Mouse (Mus musculus) adrenal gland, postnatal 36 days (tissue): ENCODE measurements at regions not wholly inside any gene's neighbourhood (a gene's known extent, or its start where the extent isn't known, plus 50 kb on each side); places are given as distances from the start of the nearest gene placed in this dataset.
A peak's percentile ranks its signal among the peaks of the same experiment; 100 is the strongest.

ENCODE experiments used
- DNase-seq, 2 experiments: peaks; one replicate each; pipeline ENCODE4 v3.0.0; 2021; ENCODE audit warnings: mixed read lengths in 1 of 2

GRCm38 (mm10) chr1:56195224-56195623, 442.0 kb downstream of the Hsfy2 start:
- no peak for DNase-seq

GRCm38 (mm10) chr1:56183503-56184198, 453.6 kb downstream of the Hsfy2 start:
- DNase-seq, result no peak

- no peak for DNase-seq
Measured at GRCm38 (mm10) chr1:56179206-56179985, 457.8 kb downstream of the Hsfy2 start.

GRCm38 (mm10) chr1:56171157-56171556, 466.1 kb downstream of the Hsfy2 start:
- DNase-seq, result no peak

GRCm38 (mm10) chr1:56168712-56169111, 468.5 kb downstream of the Hsfy2 start:
- DNase-seq, result no peak

GRCm38 (mm10) chr1:56168063-56168462, 469.2 kb downstream of the Hsfy2 start:
- DNase-seq, result no peak

GRCm38 (mm10) chr1:56165228-56165627, 472.0 kb downstream of the Hsfy2 start:
- no peak for DNase-seq

GRCm38 (mm10) chr1:56164366-56164765, 472.9 kb downstream of the Hsfy2 start:
- DNase-seq, result no peak

- no peak for DNase-seq
Measured at GRCm38 (mm10) chr1:56130951-56131350, 506.3 kb downstream of the Hsfy2 start.

- peak; percentile 13 to 28 for DNase-seq
Measured at GRCm38 (mm10) chr1:56089254-56089834, 547.9 kb downstream of the Hsfy2 start.

- no peak for DNase-seq
Measured at GRCm38 (mm10) chr1:56088357-56088756, 548.9 kb downstream of the Hsfy2 start.

GRCm38 (mm10) chr1:56076757-56077156, 560.5 kb downstream of the Hsfy2 start:
- no peak for DNase-seq

GRCm38 (mm10) chr1:56072255-56072654, 565.0 kb downstream of the Hsfy2 start:
- DNase-seq, result no peak

GRCm38 (mm10) chr1:56063474-56063873, 573.8 kb downstream of the Hsfy2 start:
- no peak for DNase-seq
